Mouse (Mus musculus) kidney, embryonic 14.5 days (tissue): ENCODE data around the gene Ggcx. TPM values are rescaled to one million over a fixed set of nuclear protein-coding genes. Genes with fewer than 3 reads are reported as not detected.

Source experiments
- ATAC-seq: fragments of 200-750 bp; cut with Nextera tagmentation; 2 replicates; pipeline ENCODE4 v1.8.0; 2017; ENCODE audit warnings: moderate number of reproducible peaks, mild to moderate bottlenecking, moderate TSS enrichment, moderate library complexity; ENCODE audit not compliant: low FRiP score, low TSS enrichment
- H3K27ac ChIP-seq: fragments of 300-500 bp; sonication (generic); 2 replicates; pipeline ENCODE4 v1.5.1; 2014; ENCODE audit warnings: low read depth, mild to moderate bottlenecking, low read length, moderate library complexity, mixed read lengths
- H3K27me3 ChIP-seq: fragments of 300-500 bp; sonication (generic); 2 replicates; pipeline ENCODE4 v1.6.1; 2014; ENCODE audit warnings: mild to moderate bottlenecking, low read length; ENCODE audit not compliant: control insufficient read depth, insufficient read depth
- H3K36me3 ChIP-seq: fragments of 300-500 bp; sonication (generic); 2 replicates; pipeline ENCODE4 v1.6.1; 2014; ENCODE audit warnings: low read length, mixed read lengths; ENCODE audit not compliant: control insufficient read depth, insufficient read depth
- H3K4me1 ChIP-seq: fragments of 300-500 bp; sonication (generic); 2 replicates; pipeline ENCODE4 v1.6.1; 2014; ENCODE audit warnings: low read length, mixed read lengths; ENCODE audit not compliant: control insufficient read depth, insufficient read depth
- H3K4me2 ChIP-seq: fragments of 300-500 bp; sonication (generic); replicated peaks from 2 replicates; pipeline ENCODE4 v1.6.1; 2014; ENCODE audit warnings: low read depth, mild to moderate bottlenecking, low read length
- H3K4me3 ChIP-seq: fragments of 300-500 bp; sonication (generic); 2 replicates; pipeline ENCODE4 v1.5.1; 2014; ENCODE audit warnings: mild to moderate bottlenecking, low read length
- H3K9ac ChIP-seq: fragments of 300-500 bp; sonication (generic); 2 replicates; pipeline ENCODE4 v1.6.1; 2014; ENCODE audit warnings: low read depth, mild to moderate bottlenecking, low read length, moderate library complexity
- H3K9me3 ChIP-seq: fragments of 300-500 bp; sonication (generic); 2 replicates; pipeline ENCODE4 v1.6.1; 2016; ENCODE audit warnings: low read length; ENCODE audit not compliant: control insufficient read depth
- WGBS: fragments of 180-500 bp; shearing (Covaris S2); extraction: QIAGEN DNeasy Blood & Tissue Kit; methylation state at CpG from one replicate; pipeline ENCODE4 v1.1.7; 2014; 5-methylcytosine and 5-hydroxymethylcytosine counted together
- polyA plus RNA-seq: library from polyadenylated mRNA; unstranded; fragments of >200 nt; fragmentation: Nextera tagmentation; extraction: Ambion mirVana; gene quantifications from 2 replicates; pipeline ENCODE4 v1.2.1, GENCODE M21; 2014

Gene Ggcx
- polyA plus RNA-seq, 1 experiment from 2014 or later = 24.7 TPM

DNA sequence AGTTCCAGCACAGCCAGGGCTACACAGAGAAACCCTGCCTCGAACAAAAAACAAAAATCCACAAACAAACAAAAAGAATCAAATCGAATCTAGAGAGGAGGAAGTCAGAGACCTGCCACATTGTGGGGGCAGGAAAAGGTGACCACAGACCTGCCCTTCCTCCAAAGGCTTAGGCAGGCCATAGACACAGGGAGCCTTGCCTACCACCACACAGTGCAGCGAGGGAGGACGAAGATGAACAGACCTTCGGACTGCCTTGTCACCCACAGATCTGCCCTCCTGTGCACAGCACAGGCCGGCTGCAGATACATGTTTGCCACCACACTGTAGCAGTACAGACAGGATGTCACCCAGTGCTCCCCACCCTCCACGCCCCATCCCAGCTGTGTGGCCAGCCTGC, 3.6 kb upstream of the Ggcx start:
- WGBS = 86% methylated on average over 7 of the region's 7 CpGs
- Histone ChIP-seq H3K4me1 (peaks cover 8% of the 10 kb centered on the region), H3K9ac (no peak overlapping the region), H3K27ac (no peak overlapping the region), H3K4me2 (no peak overlapping the region), H3K4me3 (no peak overlapping the region), H3K36me3 (no peaks in the 10 kb centered on the region), H3K9me3 (no peaks in the 10 kb centered on the region), H3K27me3 (no peaks in the 10 kb centered on the region)
- no peak for ATAC-seq

DNA sequence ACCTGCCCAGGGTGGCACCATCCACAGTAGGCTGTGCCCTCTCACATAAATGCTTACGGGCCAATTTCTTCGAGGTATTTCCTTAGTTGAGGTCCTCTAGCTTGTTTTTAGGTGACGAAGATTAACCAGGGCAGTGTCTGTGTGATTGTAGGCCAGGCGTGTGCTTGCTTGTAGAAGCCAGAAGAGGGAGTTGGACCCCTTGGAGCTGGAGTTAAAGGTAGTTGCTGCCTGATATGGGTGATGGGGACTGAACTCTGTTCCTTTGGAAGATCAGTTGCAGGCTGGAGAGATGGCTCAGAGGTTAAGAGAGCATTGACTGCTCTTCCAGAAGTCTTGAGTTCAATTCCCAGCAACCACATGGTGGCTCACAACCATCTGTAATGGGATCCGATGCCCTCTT, 1.1 kb downstream of the Ggcx start:
- peak overlapping the region; percentile 81 for H3K4me2 ChIP-seq
- H3K27me3 ChIP-seq = no peaks in the 10 kb centered on the region
- 86% methylated on average over 5 of the region's 5 CpGs for WGBS
- H3K27ac ChIP-seq = no peak overlapping the region
- ATAC-seq = no peak
- peaks cover 9% of the 10 kb centered on the region for H3K4me1 ChIP-seq
- H3K4me3 ChIP-seq = peak overlapping the region; percentile 66
- H3K9me3 ChIP-seq = no peaks in the 10 kb centered on the region
- H3K36me3 ChIP-seq = peaks cover 22% of the 10 kb centered on the region
- peak overlapping the region; percentile 78 for H3K9ac ChIP-seq

DNA sequence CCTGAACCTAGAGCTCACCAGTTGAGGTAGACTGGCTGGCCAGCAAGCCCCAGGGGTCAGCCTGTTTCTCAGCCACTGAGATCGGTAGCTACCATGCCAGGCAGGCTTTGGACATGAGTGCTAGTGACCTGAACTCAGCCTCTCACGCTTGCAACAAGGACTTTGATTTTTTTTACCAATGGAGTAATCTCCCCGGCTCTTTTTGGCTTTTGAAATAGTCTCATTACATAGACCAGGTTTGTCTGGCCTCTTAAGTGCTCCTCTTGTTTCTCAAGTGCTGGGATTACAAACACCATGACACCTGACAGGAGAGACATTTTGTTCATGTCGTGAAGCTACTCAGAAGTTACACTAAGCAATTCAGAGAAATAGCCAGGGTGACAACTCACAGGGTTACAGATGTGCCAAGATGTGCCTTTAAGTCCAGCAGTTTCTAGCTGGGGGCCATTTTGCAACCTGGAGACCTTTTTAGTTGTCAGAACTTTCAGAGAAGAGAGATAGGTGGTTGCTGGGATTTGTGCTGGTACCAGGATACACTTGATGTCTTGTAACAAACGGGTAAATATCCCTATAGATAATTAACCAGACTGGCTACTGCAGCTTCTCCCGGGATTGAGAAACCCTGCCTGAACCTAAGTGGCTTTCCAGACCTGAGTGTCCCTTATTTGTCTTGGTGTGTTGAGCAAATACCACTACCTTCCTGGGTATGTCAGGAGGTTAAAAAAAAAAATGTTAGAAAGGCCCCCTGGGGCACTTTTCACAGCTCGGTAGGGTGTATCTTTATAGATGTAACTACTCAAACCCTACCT, 2.1 kb downstream of the Ggcx start:
- Histone ChIP-seq H3K4me1 (peaks cover 9% of the 10 kb centered on the region), H3K4me2 (no peak overlapping the region), H3K27ac (no peak overlapping the region), H3K36me3 (peaks cover 30% of the 10 kb centered on the region), H3K27me3 (no peaks in the 10 kb centered on the region), H3K9ac (no peak overlapping the region), H3K9me3 (no peaks in the 10 kb centered on the region), H3K4me3 (no peak overlapping the region)
- 82% methylated on average over 7 of the region's 7 CpGs for WGBS
- no peak for ATAC-seq

DNA sequence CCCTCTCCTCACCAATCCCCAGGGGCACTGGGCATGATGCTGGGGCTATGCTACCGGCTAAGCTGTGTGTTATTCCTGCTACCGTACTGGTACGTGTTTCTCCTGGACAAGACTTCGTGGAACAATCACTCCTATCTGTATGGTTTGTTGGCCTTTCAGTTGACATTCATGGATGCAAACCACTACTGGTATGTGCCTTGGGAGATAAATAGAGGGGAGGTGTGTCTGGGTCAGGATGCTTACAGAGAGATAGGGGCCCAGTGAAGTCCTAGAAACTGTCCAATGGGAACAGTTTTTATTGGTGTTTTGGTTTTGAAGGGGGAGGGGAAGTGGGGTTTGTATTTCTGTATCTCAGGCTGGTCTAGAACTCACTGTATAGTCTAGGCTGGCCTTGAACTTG, 4.2 kb downstream of the Ggcx start:
- Histone ChIP-seq H3K36me3 (peaks cover 46% of the 10 kb centered on the region), H3K9ac (no peak overlapping the region), H3K4me3 (no peak overlapping the region), H3K4me1 (peaks cover 9% of the 10 kb centered on the region), H3K9me3 (no peaks in the 10 kb centered on the region), H3K27me3 (no peaks in the 10 kb centered on the region), H3K27ac (no peak overlapping the region), H3K4me2 (no peak overlapping the region)
- 88% methylated on average over 4 of the region's 4 CpGs for WGBS
- ATAC-seq = no peak

DNA sequence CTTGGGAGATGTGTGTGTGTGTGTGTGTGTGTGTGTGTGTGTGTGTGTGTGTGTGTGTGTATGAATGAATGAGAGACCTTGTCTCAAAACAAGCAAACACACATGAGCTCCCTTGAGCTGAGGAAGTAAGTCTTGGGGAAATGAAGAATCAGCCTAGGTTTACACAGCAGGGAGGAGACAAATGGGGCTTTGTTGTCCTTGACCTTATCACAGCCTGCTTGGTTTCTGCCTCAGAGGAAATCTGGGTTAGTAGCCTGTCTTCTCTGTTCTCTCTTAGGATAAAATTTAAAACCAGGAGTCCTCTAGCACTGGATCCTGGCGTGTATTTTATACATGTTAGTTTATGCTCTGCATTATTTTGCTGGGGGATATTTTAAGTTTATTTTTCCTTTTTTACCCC, 5.7 kb downstream of the Ggcx start:
- no peak overlapping the region for H3K4me2 ChIP-seq
- H3K9ac ChIP-seq = no peak overlapping the region
- no peak overlapping the region for H3K4me3 ChIP-seq
- peaks cover 61% of the 10 kb centered on the region for H3K36me3 ChIP-seq
- H3K27ac ChIP-seq = no peak overlapping the region
- no peaks in the 10 kb centered on the region for H3K27me3 ChIP-seq
- peaks cover 9% of the 10 kb centered on the region for H3K4me1 ChIP-seq
- 85% methylated on average over 1 of the region's 1 CpGs for WGBS
- ATAC-seq = no peak
- H3K9me3 ChIP-seq = no peaks in the 10 kb centered on the region

DNA sequence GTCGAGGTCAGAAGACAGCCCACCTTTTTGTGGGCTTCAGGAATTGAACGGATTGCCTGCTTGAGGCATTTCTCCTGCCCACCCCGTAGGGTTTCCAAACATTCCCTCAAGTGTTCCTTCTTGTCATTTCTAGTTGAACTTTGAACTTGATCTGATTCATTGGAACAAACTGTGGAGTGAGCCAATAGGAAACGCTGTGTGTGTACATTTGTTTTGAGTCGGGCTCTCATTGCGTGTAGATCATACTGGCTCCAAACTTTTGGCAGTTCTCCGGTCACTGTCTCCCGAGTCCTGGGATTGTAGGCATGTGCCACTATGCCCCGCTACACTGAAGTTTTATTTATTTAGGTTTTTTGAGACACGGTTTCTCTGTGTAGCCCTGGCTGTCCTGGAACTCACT, 6.8 kb downstream of the Ggcx start:
- 94% methylated on average over 10 of the region's 10 CpGs for WGBS
- no peaks in the 10 kb centered on the region for H3K27me3 ChIP-seq
- ATAC-seq = no peak
- no peaks in the 10 kb centered on the region for H3K4me1 ChIP-seq
- H3K4me3 ChIP-seq = no peak overlapping the region
- no peak overlapping the region for H3K4me2 ChIP-seq
- no peaks in the 10 kb centered on the region for H3K9me3 ChIP-seq
- H3K9ac ChIP-seq = no peak overlapping the region
- H3K36me3 ChIP-seq = peaks cover 72% of the 10 kb centered on the region
- H3K27ac ChIP-seq = no peak overlapping the region

DNA sequence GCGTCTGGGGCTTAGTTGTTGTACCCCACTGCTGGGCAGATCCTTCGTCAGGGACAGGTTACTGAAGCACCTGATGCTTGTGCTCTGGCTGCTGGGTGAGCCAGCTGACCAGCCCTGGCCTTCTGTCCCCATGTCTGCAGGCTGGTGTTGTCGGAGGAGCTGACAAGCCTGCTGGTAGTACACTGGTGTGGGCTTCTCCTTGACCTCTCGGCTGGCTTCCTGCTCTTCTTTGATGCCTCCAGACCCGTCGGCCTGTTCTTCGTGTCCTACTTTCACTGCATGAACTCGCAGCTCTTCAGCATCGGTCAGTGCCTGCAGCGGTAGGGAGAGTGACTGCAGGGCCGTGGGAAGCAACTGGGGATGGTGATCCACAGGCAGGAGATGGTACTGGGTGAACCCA, 11.5 kb downstream of the Ggcx start:
- no peaks in the 10 kb centered on the region for H3K9me3 ChIP-seq
- no peak overlapping the region for H3K4me2 ChIP-seq
- no peak for ATAC-seq
- no peaks in the 10 kb centered on the region for H3K27me3 ChIP-seq
- H3K9ac ChIP-seq = no peak overlapping the region
- no peaks in the 10 kb centered on the region for H3K4me1 ChIP-seq
- WGBS = 90% methylated on average over 11 of the region's 11 CpGs
- H3K36me3 ChIP-seq = peaks cover 85% of the 10 kb centered on the region
- H3K4me3 ChIP-seq = no peak overlapping the region
- H3K27ac ChIP-seq = no peak overlapping the region

DNA sequence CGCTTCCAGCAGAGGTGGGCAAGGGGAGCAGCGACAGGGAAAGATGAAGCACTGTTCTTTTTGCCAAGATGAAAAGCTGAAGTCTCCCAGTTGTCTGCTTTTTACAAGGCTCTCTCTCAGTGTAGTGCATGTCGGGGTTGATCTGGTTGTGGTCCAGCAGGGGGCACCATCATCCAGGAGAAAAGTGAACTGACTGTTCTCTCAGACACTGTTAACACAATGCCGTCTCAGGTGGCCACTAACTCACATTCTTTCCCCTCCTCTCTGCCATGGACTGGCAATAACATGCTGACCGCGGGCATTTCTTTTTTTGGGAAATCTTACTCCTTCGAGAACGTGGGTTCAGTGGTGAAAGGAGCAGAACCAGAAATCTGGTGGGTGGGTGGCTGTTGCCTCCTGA, 13.9 kb downstream of the Ggcx start:
- Histone ChIP-seq H3K9ac (no peak overlapping the region), H3K36me3 (peaks cover 91% of the 10 kb centered on the region), H3K4me1 (no peaks in the 10 kb centered on the region), H3K4me3 (no peak overlapping the region), H3K4me2 (no peak overlapping the region), H3K9me3 (no peaks in the 10 kb centered on the region), H3K27ac (peak overlapping the region; percentile 37; the same call in 1 of the 2 replicates), H3K27me3 (no peaks in the 10 kb centered on the region)
- ATAC-seq = peak; percentile 77
- 39% methylated on average over 8 of the region's 8 CpGs for WGBS

DNA sequence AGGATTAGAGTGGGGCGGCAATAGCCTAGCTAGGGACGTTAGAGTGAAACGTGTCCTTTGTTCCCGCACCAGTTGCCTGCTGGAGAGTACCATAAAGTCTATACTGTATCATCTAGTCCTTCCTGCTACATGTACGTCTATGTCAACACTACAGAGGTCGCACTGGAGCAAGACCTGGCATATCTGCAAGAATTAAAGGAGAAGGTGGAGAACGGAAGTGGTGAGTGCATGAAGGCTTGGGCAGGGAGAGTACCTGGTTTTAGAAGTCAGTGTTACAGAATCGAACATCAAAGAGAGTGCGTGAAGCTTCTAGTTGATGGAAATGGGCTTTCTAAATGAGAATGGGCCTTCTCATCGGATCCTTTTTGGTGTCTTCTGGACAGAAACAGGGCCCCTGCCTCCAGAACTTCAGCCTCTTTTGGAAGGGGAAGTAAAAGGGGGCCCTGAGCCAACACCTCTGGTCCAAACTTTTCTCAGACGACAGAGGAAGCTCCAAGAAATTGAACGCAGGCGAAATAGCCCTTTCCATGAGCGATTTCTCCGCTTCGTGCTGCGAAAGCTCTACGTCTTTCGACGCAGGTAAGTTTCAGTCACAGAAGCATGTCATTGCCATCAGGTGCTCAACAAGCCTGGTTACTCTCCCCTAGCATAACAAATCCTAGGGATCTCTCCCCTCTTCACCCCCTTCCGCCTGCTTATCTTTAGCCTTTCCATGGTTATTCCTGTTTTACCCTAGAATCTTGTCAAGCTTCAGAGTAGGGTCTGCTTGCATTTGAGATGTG, 15.1 kb downstream of the Ggcx start:
- Histone ChIP-seq H3K9me3 (no peaks in the 10 kb centered on the region), H3K27ac (no peak overlapping the region), H3K36me3 (peaks cover 90% of the 10 kb centered on the region), H3K4me2 (no peak overlapping the region), H3K4me1 (no peaks in the 10 kb centered on the region), H3K27me3 (no peaks in the 10 kb centered on the region), H3K9ac (no peak overlapping the region), H3K4me3 (no peak overlapping the region)
- ATAC-seq = no peak
- 87% methylated on average over 21 of the region's 21 CpGs for WGBS
